Mouse (Mus musculus) brain, embryonic 18.5 days (tissue): ENCODE measurements around the gene Tbc1d22b.
"Not testable (repeated sequence)": the region's sequence is repeated elsewhere in the genome, so short reads cannot be mapped to it uniquely, and the experiment has no call there.

ENCODE experiments used
- DNase-seq: peaks from one replicate; pipeline ENCODE4 v3.0.0-alpha.2; 2012; ENCODE audit warnings: low read depth, low spot score

The Tbc1d22b gene

DNA sequence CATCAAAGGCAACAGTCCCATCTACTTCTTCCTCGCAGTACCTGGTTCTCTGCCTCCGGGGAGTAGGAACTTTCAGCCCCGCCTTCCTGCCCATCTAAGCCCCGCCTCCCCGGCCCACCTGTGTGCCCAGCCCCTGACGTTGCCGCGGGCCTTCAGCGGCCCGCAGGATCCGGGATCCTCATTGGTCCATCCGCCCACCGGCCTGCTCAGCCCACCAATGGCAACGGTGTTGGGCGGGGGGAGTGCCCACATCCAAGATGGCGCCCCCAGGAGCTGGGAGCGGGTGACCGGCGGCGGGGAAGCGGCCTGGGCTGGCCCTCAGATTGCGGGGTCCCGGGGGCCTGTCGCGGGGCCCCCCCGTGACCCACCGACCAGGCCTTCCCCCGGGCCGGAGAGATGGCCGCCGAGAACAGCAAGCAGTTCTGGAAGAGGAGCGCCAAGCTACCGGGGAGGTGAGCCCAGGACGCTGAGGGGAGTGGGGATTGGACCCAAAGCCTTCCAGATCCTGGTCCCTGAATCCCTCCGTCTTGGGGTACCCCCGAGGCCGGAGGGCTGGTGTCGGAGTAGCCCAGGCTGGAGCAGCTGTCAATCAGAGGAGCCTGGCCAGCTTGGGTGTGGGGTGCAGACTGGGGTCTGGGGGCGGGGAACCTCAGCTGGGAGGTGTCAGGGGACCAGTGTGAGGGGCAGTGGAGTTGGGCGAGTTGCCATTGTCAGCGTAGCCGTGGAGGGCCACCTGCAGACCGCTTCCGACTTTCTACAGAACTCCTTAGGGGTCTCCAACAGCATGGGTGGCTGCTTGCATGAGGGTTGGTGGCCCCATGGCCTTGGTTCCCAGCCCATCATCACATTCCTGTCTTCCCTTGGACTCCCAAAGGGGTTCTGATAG, at the start of gene Tbc1d22b, which contains the start of gene Gm17657:
Tbc1d22b (plus strand) TSS at position 243 of the 886 bp plus-strand sequence.
Gm17657 (minus strand) TSS at position 96 of the 886 bp plus-strand sequence.
- peak; percentile 85 for DNase-seq

DNA sequence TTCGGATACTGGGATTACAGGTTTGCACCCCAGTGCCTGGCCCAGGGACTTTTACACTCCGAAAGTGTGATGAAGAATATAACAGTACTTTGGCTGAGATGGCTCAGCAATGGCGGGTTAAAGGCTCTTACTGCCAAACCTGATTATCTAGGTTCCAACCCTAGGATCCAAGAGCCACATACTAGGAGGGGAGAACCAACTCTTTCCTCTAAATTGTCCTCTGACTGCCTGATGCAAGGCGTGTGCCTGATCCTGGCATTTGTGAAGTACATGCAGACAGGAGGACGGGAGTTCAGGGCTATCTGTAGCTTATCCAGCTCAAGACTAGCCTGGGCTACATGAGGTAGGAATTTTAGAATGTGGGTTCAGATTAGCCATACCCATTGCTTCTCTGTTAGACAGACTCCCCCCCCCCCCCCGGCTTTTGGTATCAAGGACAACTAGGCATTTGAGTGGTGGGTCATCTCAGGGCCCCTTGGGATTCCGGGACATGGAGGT, 49.3 kb upstream of the Tbc1d22b start:
- no peak for DNase-seq

DNA sequence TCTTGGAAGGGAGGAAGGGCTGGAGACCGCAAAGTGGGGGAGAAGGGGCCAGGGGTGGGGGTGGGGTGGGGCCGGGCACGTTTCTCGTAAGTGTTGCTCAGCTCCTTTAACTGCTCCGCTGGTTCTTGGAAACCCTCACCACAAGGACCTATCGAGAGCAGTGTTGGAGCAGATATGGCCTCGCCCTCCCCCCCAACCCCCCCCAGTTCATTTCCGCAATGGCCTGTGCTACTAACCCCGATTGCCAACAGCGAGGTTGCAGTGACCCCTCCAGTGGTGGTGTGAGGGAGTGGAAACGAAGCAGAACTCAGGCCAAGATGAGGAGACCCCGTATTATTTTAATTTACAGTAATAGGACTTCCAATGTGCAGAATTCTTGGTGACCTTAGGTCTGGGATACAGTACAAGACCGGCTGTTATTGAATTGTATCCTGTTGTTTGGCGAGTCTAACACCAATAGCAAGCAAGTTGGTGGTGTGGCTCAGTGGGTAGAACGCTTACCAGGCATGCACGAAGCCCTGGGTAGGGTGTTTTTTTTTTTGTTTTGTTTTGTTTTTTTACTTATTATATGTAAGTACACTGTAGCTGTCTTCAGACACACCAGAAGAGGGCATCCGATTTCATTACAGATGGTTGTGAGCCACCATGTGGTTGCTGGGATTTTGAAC, 48.6 kb upstream of the Tbc1d22b start:
- no peak for DNase-seq

DNA sequence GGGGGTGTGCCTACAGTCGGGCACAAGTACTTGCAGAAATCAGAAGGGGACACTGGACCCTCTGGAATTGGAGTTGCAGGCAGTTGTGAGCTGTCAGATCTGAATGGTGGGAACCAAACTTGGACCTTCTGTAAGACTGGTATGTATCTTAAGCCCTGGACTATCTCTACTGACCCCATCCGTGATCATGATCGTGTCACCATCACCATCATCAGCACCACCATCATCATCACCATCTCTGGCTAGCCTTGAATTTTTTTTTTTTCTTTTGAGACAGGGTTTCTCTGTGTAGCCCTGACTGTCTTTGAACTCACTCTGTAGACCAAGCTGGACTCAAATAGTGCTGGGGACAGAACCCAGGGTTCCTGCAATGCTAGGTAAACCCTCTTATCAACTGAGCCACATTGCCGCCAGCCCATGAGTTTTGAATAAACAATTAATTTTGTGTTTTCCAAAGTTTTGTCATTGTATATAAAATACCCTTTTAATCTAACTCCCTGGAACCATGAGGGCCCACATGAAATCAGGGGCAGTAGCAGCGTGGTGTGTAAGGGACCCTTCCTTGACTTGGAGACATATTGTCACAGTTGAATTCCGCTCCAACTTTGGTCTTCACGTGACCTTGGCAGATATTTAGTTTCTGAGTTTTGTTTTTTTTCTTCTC, 47.4 kb upstream of the Tbc1d22b start:
- no peak for DNase-seq

- no peak for DNase-seq
These were observed 46.6 kb upstream of the Tbc1d22b start for GRCm38 (mm10) chr17:29502669-29503665.

GRCm38 (mm10) chr17:29503700-29504099, 45.9 kb upstream of the Tbc1d22b start:
- no peak for DNase-seq

GRCm38 (mm10) chr17:29508927-29509608, 40.5 kb upstream of the Tbc1d22b start:
- DNase-seq, result no peak

DNA sequence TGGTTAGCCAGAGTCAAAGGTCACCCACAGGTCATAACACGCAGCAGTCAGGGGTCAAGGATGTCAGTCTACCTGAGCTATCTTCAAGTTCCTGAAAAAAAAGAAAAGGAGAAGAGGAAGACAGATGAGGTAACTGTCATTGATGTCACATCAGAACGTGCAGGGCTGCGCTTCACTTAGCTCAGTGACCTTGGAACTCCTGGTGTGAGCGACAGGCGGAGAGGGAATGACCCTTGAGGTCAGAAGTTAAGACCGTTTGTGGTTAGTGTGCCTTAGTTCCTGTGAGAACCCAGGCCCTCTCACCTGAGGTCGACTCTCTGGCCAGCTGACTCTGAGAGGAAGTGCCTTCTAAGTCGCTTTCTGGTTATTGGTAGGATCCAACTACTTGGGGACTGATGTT, 38.9 kb upstream of the Tbc1d22b start:
- no peak for DNase-seq

DNA sequence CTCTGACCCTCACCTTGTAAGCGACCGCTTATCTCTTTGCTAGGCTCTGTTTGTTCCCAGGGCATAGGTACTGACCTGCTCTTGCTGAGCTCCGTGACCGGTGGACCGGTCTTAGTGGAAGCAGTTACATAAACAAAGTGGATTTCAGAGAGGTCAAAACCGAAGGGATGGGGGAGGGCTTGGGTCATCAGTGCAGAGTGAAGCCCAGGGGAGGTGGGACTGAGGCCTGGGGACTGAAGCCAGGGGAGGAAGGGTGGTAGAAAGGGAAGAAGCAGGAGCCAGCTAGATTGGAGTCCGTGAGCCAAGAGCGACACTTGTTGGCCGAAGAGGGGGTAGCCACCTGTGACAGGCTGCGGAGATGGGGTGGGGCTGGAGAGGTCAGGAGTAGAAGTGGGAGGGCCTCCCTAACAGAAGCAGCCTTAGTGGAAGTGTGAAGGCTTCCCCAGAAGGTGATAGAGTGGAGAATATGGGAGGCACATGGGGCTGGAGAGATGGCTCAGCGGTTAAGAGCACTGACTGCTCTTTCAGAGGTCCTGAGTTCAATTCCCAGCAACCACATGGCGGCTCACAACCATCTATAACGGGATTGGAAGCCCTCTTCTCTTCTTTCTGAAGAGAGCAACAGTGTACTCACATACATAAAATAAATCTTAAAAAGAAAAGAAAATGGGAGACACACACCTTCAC, 36.4 kb upstream of the Tbc1d22b start:
- no peak for DNase-seq

GRCm38 (mm10) chr17:29514435-29514834, 35.1 kb upstream of the Tbc1d22b start:
- peak; percentile 64 for DNase-seq

DNA sequence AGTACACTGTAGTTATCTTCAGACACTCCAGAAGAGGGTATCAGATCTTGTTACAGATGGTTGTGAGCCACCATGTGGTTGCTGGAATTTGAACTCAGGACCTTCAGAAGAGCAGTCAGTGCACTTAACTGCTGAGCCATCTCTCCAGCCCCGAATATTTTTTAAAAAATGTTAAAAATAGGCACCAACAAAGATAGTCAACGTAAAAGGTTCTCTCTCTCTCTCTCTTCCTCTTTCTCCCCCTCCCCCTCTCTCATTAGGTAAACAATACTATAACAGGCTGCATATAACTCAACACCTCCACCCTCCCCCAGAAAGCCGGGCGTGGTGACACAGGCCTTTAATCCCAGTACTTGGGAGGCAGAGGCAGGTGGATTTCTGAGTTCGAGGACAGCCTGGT, 30.9 kb upstream of the Tbc1d22b start:
- DNase-seq, result not testable (repeated sequence)

GRCm38 (mm10) chr17:29519731-29520130, 29.9 kb upstream of the Tbc1d22b start:
- no peak for DNase-seq

DNA sequence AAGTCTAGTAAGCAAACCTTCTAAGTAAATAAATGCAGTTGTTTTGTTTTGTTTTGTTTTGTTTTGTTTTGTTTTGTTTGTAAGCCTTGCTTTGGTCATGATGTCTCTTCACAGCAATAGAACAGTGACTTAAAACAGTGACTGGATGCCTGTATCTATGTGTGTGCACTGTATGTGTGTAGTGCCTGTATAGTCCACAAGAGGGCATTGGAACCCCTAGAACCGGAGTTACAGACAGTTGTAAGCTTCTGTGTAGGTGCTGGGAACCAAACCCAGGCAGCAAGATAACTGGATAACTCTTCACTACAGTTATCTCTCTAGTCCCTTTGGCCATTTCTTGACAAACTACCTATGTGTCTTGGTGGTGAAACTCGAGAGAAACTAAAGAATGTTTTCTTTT, 24.0 kb upstream of the Tbc1d22b start:
- no peak for DNase-seq

DNA sequence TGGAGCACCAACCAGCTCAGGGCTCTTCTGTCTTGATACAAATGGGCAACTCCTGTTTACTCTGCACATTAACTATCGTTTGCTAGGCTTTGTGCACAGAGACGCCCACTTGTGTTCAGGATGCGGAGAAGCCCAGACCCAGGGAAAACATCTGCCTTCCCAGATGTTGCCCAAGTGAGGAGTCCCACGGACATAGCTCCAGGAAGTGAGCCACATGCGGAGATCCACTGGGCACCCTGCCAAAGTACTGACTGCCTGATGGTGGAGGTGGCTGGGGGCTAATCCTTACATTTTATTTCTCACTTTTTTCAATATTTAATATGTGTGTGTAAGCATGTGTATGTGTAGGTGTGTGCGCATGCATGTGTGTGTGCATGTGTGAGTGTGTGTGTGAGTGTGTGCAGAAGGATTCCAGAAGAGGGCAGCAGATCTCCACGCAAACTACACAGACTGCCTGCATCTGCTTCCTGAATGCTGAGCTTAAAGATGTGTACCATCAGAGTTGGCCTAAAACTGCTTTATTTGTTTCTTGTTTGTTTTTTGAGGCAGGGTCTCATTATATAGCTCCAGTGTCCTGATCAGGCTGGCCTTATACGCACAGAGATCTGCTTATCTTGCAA, 20.9 kb upstream of the Tbc1d22b start:
- DNase-seq, result no peak

DNA sequence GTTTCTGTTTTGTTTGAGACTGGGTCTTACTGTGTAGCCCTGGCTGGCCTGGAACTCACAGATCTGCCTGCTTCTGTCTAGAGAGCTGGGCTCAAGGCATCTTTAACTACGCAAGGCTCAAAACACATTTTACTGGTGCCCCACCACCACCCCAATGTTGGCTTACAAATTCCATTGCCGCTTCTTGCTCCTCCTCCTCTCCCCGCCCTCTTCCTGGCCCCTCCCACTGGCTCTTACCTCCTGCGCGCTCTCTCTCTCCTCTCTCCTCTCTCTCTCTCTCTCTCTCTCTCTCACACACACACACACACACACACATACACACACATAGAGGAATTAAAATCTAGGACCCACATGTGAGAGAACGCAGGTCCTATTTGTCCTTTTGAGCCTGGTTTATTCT, 19.1 kb upstream of the Tbc1d22b start:
- DNase-seq, result no peak

- DNase-seq, result no peak
These were observed 18.3 kb upstream of the Tbc1d22b start for GRCm38 (mm10) chr17:29531278-29531677.

- no peak for DNase-seq
These were observed 17.7 kb upstream of the Tbc1d22b start for GRCm38 (mm10) chr17:29531757-29532384.

DNA sequence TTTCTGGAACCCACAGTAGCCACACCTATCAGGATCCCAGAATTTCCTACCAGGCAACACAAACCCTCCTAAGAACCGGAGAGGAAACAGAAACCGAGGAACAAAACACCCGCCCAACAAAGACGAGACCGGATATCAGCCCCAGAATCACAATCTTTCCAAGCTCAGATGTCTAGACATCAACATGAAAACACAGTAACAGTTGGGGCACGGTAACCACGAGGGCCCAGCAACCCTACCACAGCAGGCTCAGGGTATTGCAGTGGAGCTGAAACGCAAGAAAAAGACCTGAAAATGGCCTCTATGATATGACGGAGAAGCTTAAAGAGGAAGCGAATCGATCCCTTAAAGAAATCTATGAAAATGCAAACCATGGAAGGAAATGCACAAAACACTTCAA, 15.7 kb upstream of the Tbc1d22b start:
- no peak for DNase-seq

DNA sequence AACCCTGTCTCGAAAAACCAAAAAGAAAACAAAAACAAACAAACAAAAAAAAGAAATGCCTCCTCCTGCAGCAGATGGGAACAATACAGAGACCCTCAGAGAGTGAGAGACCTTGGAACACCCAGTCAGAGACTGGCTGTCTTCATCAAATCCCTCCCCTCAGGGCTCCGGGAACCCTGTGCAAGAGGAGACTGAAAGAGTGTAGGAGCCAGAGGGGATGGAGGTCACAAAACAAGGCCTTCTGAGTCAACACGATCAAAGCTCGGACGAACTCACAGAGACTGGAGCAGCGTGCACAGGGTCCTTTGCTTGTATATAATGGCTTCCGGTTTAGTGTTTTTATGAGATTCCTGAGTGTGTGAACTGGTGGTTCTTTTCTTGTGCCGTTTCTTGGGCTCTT, 9.2 kb upstream of the Tbc1d22b start:
- no peak for DNase-seq
